Mouse (Mus musculus) retina, embryonic 14.5 days (tissue): Measurements from ENCODE around the gene Nudt2.
A peak's percentile ranks its signal among the peaks of the same experiment; 100 is the strongest.
"Not testable (repeated sequence)": the region's sequence is repeated elsewhere in the genome, so short reads cannot be mapped to it uniquely, and the experiment has no call there.

Experiments
- DNase-seq: peaks from one replicate; pipeline ENCODE4 v3.0.0-alpha.2; 2015; ENCODE audit warnings: low spot score

The Nudt2 gene

DNA sequence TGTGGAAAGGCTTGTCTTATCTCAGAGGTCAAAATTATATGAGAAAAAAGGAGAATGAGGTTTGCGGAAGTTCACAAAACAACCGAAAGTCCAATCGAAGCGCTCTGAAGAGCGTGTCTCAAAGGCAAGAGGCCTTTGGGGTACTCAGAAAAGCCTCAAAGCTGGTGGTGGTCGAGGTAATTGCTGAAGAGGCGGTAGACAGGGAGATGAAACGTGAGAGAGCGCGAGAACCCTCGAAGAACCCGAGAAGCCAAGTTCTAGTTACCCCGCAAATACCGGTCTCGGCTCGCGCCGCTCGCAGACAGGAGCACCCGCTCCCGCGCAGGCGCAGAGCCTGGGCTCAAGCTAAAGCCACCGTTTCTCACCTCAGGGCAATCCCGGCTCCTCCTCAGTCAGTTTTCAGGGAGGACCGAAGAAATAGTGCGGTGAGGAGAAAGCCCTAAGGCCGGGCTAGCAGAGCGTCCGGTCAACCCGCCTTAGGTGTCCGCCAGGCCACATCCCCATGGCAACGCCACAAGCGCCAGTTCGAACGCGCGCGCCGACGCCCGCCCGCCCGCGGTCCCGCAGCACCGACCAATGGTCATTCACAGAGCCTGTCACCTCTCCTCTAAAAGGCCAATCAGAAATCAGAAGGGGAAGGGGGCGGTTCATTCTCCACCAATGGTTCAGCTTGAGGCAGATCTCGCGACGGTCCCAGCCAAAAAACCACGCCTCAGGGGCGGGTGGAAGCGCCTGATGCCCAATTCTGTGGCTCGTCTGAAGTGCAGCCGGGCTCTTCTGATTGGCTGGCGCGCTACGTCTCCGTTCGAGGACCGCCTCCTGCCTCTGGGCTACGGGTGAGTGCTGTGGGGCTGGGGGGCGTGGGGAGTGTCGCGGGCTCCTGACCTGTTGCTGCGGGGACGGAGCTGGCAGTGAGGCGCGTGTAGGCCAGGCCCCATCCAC is at the start of gene Nudt2, which contains the start of gene Kif24:
Nudt2 (plus strand) TSS at position 807 of the 942 bp plus-strand sequence.
Kif24 (minus strand) TSS at position 543 of the 942 bp plus-strand sequence.
- DNase-seq: peak; percentile 100

DNA sequence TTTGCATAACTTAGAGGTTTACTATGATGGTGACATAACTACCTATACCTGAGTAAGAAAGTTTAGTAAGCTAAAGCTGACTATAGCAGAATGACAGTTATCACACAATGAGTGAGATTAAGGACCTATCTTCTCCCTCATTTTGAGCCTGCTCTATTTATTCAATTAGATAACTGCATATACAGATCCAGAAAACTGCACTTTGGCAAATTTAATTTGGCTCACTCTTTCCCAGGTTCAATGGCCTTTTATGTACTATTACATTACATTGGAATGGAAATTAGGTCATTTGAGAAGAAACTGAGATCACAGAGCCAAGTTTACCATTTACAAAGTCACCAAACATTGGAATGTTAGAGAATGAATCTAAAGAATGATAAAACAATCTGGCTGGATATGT is 48.0 kb upstream of the Nudt2 start:
- no peak for DNase-seq

DNA sequence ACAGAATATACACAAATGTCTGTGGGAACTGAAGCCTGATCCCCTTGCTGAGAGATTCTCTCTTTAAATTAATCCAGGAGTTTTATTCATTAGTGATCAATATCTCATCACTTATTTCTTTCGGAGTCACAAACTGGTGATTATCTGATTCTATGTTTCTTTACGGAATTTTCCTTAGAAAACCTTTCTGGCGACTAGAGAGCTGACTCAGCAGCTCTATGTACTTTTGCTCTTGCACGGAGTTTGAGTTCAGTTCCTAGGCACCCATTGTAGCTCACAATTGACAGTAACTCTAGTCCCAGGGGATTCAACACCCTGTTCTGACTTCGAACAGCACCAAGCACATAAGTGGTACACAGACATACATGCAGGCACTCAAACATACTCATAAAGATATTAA is 26.0 kb upstream of the Nudt2 start:
- DNase-seq: no peak

DNA sequence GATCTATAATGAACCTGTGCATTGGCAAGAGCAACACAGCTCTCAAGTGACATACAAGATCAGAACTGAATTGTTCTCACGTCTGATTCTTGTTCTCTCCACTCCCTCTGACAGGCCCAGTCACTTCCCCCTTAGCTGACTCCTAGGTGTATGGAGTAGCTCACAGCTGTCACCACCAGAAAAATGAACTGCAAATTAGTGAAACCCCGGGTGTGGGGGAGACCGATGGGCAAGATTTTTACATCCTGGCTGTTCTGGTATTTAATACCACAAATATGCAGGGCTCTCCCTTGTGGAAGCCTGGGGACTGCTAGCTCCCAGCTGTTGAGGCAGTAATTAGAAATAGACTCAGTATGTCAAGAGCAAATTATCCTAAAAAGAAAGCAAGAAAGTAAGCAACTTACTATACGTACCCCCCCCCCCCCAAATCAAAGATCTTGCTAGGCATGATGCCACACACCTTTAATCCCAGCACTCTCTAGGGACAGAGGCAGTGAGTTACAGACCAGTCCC is 22.1 kb upstream of the Nudt2 start:
- no peak for DNase-seq

DNA sequence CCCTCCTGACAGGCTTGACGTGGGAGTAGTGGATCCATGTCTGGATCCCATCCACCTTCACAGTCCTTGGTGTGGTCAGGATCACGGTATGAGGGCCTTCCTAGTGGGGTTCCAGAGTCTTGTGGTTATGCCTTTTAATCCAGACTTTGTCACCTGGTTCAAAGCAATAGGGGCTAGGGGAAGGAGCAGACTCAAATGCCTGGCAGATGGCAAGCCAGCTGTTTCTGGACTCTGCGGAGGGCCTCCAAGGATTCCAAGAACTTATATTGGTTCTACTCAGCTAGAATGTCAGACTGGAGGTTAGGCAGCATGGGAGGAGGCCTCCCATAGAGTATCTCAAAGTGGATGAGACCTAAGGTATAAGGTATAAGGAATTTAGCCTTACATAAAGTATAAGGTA is 17.4 kb upstream of the Nudt2 start:
- DNase-seq: no peak

DNA sequence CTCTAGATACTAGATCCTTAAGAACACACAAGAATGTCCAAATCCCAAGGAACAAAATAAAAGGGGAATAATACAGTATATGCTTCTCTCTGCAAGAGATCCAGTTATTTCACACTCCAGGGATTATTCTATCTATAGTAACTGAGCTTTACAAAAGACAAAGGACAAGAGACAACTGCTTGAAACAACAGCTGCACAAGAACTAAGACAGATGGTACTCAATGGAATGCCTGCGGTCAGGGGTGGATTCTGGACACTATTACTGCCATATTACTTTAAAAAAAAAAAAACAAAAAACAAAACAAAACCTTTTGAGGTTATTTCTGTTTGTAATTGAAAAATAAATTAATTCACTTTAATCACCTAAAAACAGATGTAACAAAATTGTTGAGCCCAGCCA is 4.3 kb upstream of the Nudt2 start:
- no peak for DNase-seq

DNA sequence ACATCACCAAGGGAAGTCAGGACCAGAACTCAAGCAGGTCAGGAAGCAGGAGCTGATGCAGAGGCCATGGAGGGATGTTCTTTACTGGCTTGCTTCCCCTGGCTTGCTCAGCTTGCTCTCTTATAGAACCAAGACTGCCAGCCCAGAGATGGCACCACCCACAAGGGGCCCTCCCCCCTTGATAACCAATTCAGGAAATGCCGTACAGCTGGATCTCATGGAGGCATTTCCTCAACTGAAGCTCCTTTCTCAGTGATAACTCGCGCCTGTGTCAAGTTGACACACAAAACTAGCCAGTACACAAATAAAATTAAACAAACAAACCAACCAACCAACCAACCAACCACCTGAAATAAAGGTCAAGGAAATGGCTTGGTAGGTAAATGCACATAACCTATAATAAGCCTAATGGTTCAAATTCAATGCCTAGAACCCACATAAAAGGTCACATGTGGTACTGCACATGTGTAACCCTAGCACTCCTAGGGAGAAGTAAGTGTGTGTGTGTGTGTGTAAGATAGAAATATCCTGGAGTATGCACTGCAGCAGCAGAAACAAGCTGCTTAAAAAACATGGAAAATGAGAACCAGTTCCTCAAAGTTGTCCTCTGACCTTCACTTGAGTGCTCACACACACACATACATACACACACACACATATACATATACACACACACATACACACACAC is 1.8 kb upstream of the Nudt2 start:
- DNase-seq: not testable (repeated sequence)

DNA sequence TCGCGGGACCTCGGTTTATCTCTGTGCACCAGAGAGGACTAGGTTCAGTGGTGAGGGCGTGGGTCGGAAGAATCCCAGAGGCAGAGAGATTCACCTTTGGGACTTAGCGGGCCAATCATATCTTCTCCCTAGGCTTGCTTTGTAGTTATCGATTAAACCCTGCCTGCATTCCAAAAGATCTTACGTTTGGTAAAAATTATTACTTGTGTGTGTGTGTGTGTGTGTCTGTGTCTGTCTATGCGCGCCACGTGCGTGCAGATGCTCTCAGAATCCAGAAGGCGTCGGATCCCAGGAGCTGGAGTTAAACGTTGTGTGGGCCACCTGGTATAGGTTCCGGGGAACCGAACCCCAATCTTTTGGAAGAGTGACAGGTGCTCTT is 325 bp downstream of the Nudt2 start:
- DNase-seq: no peak

DNA sequence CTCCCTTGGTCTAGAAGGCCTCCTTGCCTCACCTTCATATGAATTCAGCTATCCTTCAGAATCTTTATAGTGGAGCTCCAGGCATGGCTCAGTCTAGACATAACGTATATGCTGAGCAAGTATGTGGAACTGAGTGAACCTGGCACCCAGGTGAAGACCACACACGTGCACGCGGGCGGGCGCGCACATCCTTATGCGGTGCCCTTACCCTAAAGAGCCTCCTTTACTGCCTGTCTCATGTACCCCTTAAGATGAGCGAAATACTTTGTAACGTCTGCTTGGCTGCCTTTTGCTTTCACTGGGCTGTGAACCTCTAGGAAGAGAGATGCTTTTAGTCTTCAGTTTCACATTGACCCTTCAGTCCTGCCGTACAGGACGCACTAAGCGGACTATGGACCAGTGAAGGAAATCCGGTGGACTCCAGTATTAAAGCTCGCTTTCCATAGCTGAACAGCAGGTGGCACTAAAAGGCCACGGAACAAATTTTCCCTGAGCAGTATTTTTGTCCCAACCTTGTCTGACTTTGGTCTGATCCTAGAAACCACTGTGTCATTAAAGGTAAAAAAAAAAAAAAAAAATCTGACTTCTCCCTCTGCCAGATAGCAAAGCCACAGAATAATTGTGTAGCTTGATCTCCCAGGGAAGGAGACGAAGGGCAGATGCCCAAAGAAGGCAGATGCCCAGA is 3.6 kb downstream of the Nudt2 start:
- peak; percentile 84 for DNase-seq

DNA sequence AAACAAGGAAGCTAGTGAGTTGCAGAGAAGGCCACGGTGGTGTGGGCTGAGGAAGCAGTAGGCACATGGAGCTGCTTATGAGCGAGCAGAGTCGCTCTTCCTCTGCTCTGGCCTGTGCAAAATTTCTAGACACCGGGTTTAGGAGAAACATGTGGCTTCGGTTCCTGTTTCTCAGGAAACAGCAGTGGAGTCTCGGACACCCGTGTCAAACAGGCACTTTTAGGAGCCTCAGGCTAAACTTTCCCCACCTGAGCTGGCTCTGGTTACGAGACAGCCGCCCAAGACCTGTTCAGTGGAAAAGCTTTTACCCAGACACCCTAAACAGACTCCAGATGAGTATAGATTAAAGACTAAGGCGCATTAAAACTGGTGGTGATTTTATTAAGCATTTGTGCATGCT is 4.2 kb downstream of the Nudt2 start:
- DNase-seq: no peak

DNA sequence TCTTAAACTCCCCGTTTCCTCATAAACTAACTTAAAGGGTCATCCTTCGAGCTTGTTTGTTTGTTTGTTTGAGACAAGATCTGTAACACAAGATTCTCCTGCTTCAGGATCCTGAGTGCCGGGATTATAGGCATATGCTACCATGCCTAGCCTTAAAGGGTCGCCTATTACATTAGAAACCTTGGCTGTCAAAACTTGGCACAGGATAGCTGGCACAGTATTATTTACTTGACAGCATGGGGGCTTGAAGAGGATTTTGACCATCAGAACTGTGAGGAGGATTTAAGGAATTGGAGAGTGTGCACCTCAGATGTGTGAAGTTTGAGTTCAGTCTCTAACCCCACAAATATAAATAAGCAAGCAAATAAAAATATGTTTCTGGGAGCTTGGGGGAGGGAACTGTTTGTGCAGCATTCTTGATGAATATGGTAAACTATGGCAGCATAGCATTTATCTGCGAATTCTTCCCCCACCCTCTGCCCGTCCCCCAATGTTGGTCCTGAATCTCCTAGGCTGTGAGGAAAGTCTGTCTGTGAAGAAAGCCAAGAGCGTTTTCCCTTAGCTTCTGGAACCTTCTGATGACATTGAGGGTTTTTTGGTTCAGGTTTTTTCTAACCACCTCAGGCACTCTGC is 5.2 kb downstream of the Nudt2 start:
- no peak for DNase-seq

DNA sequence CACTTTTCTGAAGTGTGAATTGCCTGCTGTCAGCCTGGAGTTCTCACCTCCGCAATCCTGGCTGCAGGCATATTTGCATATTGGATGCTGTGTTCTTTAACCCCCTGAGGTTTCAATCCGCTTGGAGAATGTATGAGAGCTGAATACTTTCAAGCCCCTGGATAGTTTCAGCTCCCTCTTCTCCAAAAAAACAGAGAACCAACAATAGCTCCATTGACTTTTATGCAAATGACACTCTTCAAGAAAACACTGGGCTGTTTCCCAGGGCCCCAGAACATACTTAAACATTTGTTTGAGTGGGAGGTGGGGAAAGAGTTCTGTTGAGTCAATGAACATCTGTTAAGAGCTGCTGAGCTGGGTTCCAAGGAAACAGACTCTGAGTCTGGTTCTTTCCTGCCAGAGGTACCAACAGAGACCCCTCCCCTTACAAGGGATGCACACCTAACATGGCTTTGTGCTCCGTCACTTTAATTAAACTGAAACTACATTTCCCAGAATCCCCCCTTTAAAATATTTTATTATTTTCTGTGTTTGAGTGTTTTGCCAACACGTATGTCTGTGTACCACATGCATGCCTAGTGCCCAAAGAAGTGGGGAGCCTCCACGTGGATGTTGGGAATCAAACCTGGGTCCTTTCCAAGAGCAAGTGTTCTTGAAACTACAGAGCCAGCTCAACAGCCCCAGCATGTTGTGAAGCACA is 5.9 kb downstream of the Nudt2 start:
- DNase-seq: no peak

DNA sequence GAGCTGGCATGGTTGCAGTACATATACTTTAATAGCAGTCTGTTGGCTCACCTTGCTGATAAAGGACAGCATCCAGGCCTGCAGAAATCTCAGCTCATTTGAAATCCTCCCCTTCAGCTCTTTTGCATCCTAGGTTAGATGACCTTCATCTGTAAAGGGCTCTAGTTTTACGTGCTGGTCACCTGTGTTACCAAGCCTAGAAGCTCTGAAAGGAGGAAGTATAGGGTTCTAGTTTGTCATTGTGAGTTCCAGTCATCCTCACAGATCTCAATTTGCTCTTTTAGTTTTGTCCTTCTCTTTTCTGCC is 6.4 kb downstream of the Nudt2 start:
- DNase-seq: no peak

DNA sequence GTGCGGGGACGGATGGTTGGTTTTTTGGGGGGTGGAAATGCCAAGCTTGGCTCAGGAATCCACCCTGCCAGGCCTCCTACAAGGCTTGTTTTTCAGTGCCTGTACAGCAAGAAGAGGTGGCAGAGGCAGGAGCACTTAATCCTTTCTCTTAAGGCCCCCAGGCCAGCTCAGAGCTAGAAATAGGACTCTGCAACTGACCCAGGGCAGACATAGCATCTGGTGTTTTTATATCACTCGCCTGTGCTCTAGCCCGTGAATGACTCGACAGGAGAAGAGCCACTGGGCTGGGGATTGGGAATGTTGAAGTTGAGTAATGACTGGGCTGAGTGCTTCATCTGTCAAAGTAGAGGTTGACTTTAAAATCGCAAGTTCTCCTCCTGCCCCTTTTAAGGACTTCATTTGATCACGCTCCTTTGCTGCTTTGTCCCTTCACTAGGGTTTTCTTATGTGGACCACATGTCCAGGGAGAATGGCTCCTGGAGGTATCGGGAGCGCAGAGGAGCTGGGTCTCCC is 12.8 kb downstream of the Nudt2 start:
- DNase-seq: no peak

DNA sequence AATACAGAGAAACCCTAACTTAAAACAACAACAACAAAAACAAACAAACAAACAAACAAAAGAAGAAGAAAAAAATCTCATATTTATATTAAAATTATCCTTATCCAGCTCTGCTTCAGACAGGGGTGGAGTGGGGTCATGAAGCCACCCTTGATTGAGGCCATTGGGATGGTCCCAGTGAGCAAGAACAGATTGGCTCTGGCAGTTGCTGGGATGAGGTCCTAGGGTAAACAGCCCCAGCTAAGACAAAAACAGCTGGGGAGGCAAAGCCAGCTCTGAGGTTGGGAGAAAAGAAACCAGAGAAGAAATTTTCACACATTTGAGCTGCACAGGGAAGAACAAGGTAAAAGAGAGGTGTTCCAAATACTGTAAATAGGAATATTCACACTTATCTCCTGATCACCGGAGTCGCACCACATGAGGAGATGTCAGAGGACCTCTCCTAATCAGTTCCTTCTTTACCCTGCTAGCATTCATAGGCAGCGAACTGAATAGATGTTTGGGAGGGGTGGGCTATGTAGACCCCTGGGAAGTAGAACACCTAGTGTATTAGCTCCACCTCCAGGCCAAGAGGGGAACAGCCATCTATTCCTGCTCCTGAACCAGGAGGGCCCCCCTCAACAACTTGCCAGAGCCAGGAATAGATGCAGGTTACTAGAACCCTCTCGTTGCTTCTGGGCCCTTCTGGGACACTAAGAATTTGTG is 14.0 kb downstream of the Nudt2 start:
- DNase-seq: no peak

DNA sequence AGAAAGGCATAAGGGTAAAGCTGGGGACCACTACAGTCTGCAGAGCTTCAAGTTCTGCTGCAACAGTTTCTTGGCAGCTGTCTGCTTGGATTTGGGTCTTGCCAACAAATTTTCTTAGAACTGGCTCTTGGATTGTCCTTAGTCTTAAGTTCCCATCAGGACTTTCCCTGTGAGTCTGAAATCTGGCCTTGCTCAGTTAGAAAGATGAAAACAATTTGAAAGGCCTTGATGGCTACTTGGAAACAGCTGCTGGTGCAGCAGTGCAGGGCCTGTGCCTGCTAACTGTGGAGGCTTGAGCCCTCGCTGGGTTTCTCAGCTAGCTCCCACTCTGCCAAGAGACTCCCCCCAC is 14.5 kb downstream of the Nudt2 start:
- DNase-seq: no peak

DNA sequence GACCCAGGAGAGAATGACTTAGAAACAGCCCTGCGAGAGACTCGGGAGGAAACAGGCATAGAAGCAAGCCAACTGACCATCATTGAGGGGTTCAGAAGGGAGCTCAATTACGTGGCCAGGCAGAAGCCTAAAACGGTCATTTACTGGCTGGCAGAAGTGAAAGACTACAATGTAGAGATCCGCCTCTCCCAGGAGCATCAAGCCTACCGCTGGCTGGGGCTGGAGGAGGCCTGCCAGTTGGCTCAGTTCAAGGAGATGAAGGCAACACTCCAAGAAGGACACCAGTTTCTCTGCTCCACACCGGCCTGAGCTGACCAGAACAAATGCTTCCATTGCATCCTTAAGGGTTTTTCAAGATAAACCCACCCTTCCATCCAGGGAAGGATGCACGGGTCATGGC is 15.3 kb downstream of the Nudt2 start:
- DNase-seq: no peak

DNA sequence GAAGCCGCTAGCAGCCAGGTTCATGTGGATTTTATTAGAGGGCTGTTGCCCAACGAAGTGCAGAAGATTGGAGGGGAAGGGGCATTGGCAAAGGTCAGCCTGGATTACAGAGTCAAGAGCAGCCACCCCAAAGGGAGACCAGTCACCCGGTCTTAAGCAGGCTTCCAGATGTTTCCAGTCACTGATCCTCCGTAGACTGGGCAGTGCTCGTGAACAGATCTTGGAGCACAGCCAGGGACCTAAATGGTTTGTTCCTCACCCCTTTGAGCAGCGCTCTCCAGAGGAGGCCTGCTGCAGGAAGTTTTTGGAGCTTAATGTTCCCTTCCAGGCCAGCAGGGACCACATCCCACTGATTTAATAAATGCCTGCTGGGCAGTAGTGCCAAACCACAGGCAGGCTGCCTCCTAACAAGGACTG is 16.7 kb downstream of the Nudt2 start:
- no peak for DNase-seq

DNA sequence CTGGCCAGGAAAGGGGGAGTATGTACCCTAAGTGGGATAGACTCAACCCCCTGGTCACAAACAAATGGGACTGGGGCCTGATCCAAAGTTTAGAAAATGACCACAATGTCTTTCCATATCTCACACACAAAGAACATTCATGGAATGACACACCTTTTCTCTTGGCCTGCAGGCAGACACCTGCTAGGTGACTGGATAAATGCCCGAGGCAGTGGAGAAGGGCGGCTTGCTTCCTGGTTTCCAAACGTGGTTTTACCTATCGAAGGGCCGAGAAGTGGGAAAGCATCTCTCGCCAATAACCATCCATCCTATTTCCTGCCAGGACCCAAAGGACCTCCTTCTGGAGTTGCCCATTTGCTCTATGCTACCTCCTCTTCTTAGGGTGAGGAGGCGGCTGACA is 28.0 kb downstream of the Nudt2 start:
- DNase-seq: no peak

DNA sequence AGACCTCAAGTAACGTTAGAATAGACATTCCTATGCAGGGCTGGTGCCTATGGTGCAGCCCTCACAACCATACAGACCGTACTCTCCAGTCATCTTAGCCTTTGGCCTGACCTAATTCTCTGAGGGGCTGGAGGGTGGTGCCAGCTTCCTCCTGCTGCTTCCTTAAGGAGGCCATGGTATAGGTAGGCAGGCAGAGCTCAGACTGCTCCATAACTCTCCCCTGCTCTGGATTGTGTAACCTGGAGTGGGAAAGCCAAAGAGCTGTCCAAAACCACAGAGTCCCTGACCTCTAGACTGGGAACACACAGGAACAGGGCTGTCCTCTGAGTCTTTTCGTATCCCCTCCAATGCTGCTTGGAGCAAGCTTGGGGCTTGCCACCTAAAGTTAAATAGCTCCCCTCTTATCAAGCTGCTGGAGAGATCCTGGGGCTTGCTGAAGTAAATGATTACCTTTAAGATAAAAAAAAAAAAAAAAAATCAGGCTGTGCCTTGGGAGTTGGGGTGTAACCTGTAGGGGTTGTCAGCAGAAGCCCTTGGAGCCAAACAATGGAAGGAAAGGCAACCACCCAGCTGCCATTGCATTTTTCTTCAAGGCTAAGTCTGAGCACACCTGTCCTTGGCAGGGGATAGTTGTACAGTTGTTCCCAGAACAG is 28.6 kb downstream of the Nudt2 start:
- no peak for DNase-seq
